ENCODE assay signal across 8 mouse cellular contexts in genomic region chr9:81633437-81633973, GRCm38 (mm10). TPM values are rescaled to one million over a fixed set of nuclear protein-coding genes. Genes with fewer than 3 reads are reported as not detected.
DNase-seq lines count a peak whose midpoint lies in the region; ATAC-seq and TF ChIP-seq lines count a peak whose summit lies in the region.

TSS of gene Htr1b (minus strand) at chr9:81633828.

- TF ChIP-seq POLR2A in lung, adult 2 months (IDR thresholded peaks at IDR 0.05; ENCODE audit: borderline replicate concordance, extremely low read depth, low read depth, low read length): no peak
- TF ChIP-seq POLR2A in olfactory bulb, adult 2 months (IDR thresholded peaks at IDR 0.05; ENCODE audit: insufficient read depth, low read depth, low read length): no peak

- peak within 1 kb of the TSS; percentile 38 for H3K4me3 ChIP-seq in lung, adult 2 months (replicated peaks; ENCODE audit: extremely low read depth, low read depth, low read length)
- H3K4me3 ChIP-seq in heart, embryonic 15.5 days: peak within 1 kb of the TSS; percentile 68
- H3K4me3 ChIP-seq in liver, embryonic 13.5 days (replicated peaks): peak within 1 kb of the TSS; percentile 44
- H3K4me3 ChIP-seq in olfactory bulb, adult 2 months (ENCODE audit: insufficient read depth, low read depth, low read length): peak within 1 kb of the TSS; percentile 64

- no peak for TF ChIP-seq CTCF in lung, adult 2 months (IDR thresholded peaks at IDR 0.05; ENCODE audit: insufficient read depth, low read length)
- no peak for TF ChIP-seq CTCF in olfactory bulb, adult 2 months (IDR thresholded peaks at IDR 0.05; ENCODE audit: insufficient read depth, low read depth, low read length)

- WGBS in lung, adult 2 months: under 1% methylated on average over 26 of the region's 26 CpGs
- under 1% methylated on average over 26 of the region's 26 CpGs for WGBS in heart, embryonic 15.5 days
- WGBS in liver, embryonic 13.5 days (ENCODE audit: insufficient replicate concordance): 1% methylated on average over 25 of the region's 26 CpGs
- under 1% methylated on average over 23 of the region's 26 CpGs for WGBS in olfactory bulb, adult 2 months

- peak within 1 kb of the TSS; percentile 56 for H3K9ac ChIP-seq in heart, embryonic 15.5 days
- H3K9ac ChIP-seq in liver, embryonic 13.5 days: no peak within 1 kb of the TSS

- H3K4me1 ChIP-seq in lung, adult 2 months (ENCODE audit: control insufficient read depth, insufficient read depth, low read length): no peaks in the 10 kb centered on the region; the same call in 1 of the 2 replicates
- H3K4me1 ChIP-seq in heart, embryonic 15.5 days (replicated peaks): peaks cover 24% of the 10 kb centered on the region
- no peaks in the 10 kb centered on the region for H3K4me1 ChIP-seq in liver, embryonic 13.5 days (replicated peaks)
- peaks cover 24% of the 10 kb centered on the region for H3K4me1 ChIP-seq in olfactory bulb, adult 2 months (ENCODE audit: control insufficient read depth, insufficient read depth, low read length)

- H3K4me2 ChIP-seq in heart, embryonic 15.5 days: peak within 1 kb of the TSS; percentile 99
- H3K4me2 ChIP-seq in liver, embryonic 13.5 days: peak within 1 kb of the TSS; percentile 68

- no peak within 1 kb of the TSS for H3K27ac ChIP-seq in heart, embryonic 15.5 days
- H3K27ac ChIP-seq in liver, embryonic 13.5 days: no peak within 1 kb of the TSS
- H3K27ac ChIP-seq in olfactory bulb, adult 2 months (ENCODE audit: insufficient read depth, low read depth, low read length): no peak within 1 kb of the TSS

- ATAC-seq in heart, embryonic 15.5 days (replicated peaks; ENCODE audit: insufficient number of reproducible peaks, insufficient read depth, low FRiP score, low read depth): peak; percentile 74
- ATAC-seq in liver, embryonic 13.5 days (ENCODE audit: low read depth): 0 out of 2 replicates have a peak, but pooled peaks have one; percentile 18

- H3K36me3 ChIP-seq in heart, embryonic 15.5 days: no peaks in the 10 kb centered on the region
- no peaks in the 10 kb centered on the region for H3K36me3 ChIP-seq in liver, embryonic 13.5 days

- H3K9me3 ChIP-seq in heart, embryonic 15.5 days (replicated peaks): no peaks in the 10 kb centered on the region
- H3K9me3 ChIP-seq in liver, embryonic 13.5 days (replicated peaks): no peaks in the 10 kb centered on the region

- DNase-seq in lung, adult 2 months: peak; percentile 25
- no peak for DNase-seq in lung, postnatal 10 days
- DNase-seq in embryo, embryonic 11 days: peak; percentile 62
- peak; percentile 29 for DNase-seq in kidney, postnatal 14 days
- DNase-seq in liver, embryonic 13.5 days: no peak
- DNase-seq in spleen, postnatal 10 days (ENCODE audit: low spot score in 2 of 2): no peak

- peaks cover 20% of the 10 kb centered on the region for H3K27me3 ChIP-seq in heart, embryonic 15.5 days
- H3K27me3 ChIP-seq in liver, embryonic 13.5 days: peaks cover 49% of the 10 kb centered on the region

RNA-seq across cellular contexts. Expression of gene Htr1b, which starts in this region (rescaled TPM):
- polyA plus RNA-seq in lung, adult 2 months (2012; rRNA removed): 2.3 and 2.6 TPM in 2 replicates
- 0.67 and 0.79 TPM in 2 replicates for polyA plus RNA-seq in heart, embryonic 15.5 days (2015; fragmentation: Nextera tagmentation; extraction: Ambion mirVana)
- 0.02 and 0.03 TPM in 2 replicates for polyA plus RNA-seq in liver, embryonic 13.5 days (2015; fragmentation: Nextera tagmentation; extraction: Ambion mirVana)
- not detected in 2 replicates for polyA plus RNA-seq in olfactory bulb, adult 2 months (2012; ENCODE audit: insufficient read depth, insufficient read length, low replicate concordance, missing spikeins)

Comparison
In these comparisons a context has a peak if more than half of its experiments do, and no peak if none do; other contexts are left out.
1. DNase-seq: peak in lung, adult 2 months (single experiment), embryo, embryonic 11 days (single experiment) and kidney, postnatal 14 days (single experiment); none in lung, postnatal 10 days (single experiment), liver, embryonic 13.5 days (single experiment) and spleen, postnatal 10 days (0 of 2).
2. Peak in ATAC-seq, H3K4me3 ChIP-seq, H3K9ac ChIP-seq and H3K4me2 ChIP-seq in heart, embryonic 15.5 days; RNA of the gene not detected or under 1 TPM.
3. Peak in ATAC-seq, H3K4me3 ChIP-seq and H3K4me2 ChIP-seq in liver, embryonic 13.5 days; RNA of the gene not detected or under 1 TPM.
4. Peak in every context shown above with its lines, with median percentiles within 50 percentile points of each other: H3K4me3 ChIP-seq.